Mouse (Mus musculus) brain, embryonic 14.5 days (tissue): Measurements from ENCODE around the gene Pdlim1. TPM values are rescaled to one million over a fixed set of nuclear protein-coding genes. Genes with fewer than 3 reads are reported as not detected.

Experiments
- DNase-seq: peaks from one replicate; pipeline ENCODE4 v3.0.0-alpha.2; 2011; ENCODE audit warnings: low read depth
- CTCF ChIP-seq: fragments of 200-500 bp; IDR thresholded peaks from 2 replicates; pipeline ENCODE4 v1.5.1; 2012; ENCODE audit warnings: inconsistent platforms, mild to moderate bottlenecking, moderate library complexity, borderline replicate concordance; ENCODE audit not compliant: insufficient read depth, insufficient read length; ENCODE audit errors: extremely low read depth
- POLR2A ChIP-seq: fragments of 200-500 bp; IDR thresholded peaks from 2 replicates; pipeline ENCODE4 v1.6.1; 2012; ENCODE audit warnings: mild to moderate bottlenecking, inconsistent platforms, borderline replicate concordance; ENCODE audit not compliant: poor library complexity, insufficient read depth, insufficient read length, severe bottlenecking; ENCODE audit errors: extremely low read depth
- polyA plus RNA-seq: library from polyadenylated mRNA; depleted of rRNA; stranded (reverse); fragments of >200 nt; gene quantifications from 2 replicates; pipeline ENCODE4 v1.2.3, GENCODE M21; 2012

Pdlim1 gene
- polyA plus RNA-seq, 1 experiment = 15.1 TPM

DNA sequence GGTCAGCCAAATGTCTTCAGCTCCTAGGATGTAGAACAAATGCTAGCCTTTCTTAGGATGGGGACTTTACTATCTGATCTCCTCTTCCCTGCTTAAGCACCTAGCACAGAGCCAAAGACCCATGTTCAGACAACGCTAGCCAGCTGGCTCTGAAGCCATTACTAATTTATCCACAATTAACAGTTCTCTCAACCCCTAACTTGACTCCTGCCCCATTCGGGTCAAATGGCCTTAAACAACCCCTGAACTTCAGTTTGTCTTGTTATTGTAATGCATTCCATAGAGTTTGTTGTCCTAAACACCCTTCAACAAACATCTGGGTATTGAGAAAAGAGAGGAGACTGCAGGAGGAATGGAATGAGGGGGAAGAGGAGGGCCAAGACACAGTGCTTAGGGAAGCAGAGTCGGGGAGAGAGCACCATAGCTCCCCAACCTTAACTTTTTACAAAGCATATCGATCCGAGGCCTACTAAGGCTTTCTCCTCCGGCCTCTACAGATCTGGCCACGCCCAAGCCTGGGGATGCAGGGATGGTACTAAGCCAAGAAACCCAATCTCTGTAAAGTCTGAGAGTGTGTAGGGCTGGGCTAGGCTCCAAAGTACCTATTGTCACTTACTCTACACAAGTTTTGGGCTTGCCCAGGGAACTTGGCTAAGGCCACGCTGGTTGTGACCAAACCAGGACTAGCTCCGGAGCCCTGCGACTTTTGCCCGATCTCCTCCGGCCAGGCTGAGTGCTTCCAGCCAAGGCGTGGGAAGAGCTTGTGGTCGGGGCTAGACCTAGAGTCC is 4.0 kb upstream of the Pdlim1 start:
- TF ChIP-seq POLR2A (no peak), CTCF (no peak)
- DNase-seq = no peak

DNA sequence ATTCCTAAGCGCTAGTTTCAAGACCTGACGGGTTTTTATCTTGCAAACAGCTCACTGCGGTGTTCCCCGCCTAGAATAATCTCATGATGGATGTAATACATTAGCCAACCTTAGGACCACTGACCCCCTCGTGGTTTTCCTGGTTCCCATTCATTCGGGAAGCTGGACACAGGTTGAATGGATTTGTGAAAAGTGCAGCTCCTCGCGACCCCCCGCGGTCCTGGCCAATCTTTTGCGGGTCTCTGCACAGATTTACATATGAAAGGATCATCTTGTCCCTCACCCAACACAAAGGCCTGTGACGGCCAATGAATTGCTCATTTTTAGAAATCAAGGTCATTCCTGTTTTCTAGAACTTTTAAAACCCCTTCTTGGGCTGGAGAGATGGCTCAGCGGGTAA is 1.0 kb upstream of the Pdlim1 start:
- TF ChIP-seq CTCF (no peak), POLR2A (no peak)
- DNase-seq = no peak

DNA sequence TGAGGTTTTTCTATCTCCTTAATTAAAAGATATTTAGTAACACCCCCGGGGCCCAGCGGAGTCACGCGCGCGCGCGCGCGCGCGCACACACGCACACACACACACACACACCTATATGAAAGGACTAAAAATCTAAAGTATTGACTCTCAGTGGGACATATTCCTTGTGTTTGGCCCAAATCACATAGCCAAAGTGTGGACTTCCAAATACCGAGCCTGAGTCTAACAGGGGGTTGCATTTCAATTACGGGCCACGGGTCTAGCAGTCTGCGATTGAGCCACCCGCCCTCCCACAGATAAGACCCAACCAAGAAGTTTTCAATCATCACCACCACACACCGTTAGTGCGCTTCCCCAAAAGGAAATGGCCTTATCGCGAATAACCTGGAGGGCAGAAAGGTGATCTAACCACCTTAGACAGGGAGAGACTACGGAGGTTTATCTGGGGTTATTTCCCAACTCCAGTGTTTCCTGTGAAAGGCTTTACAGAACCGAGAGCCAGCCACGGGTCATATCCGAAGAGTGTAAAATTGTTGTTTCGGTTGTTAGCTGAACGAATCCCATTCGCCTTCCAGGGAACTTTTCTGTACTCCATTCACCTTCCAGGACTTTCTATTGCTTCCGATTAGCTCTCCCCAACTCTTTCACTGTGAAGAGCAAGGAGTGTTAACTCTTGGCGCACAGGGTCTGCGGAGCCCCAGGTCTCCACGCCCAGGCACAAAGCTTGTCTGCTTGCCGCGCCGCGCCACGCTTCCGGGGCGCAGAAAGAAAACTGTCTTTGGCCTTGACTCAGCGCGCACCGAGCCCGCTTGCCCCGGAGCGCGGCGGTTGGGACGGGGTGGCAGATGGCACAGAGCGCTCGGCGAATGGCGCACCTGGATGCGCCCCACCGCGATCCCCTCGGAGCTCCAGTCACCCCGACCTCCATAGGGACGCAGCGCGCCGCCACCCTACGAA is 1.0 kb downstream of the Pdlim1 start:
- TF ChIP-seq CTCF = no peak
- TF ChIP-seq POLR2A = no peak
- peak; percentile 44 for DNase-seq

DNA sequence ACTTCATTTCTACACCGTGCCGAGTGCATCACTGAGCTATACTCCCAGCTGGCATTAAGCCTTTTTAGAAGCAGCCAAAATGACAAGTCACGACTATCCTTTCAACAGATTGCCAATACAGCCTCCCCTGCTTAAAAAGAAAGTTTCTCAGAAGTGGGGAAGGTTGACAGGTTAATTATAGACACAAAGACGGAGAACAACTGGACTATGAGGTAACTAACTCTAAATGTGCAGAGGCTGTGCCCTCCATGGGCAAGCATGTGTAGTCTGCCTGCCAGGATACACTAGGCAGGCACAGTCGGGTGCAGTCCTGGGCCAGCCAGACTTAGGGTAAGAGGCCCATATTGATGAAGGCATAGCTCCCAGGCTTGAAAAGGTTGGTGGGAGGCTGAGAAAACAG is 2.1 kb downstream of the Pdlim1 start:
- TF ChIP-seq POLR2A (no peak), CTCF (no peak)

DNA sequence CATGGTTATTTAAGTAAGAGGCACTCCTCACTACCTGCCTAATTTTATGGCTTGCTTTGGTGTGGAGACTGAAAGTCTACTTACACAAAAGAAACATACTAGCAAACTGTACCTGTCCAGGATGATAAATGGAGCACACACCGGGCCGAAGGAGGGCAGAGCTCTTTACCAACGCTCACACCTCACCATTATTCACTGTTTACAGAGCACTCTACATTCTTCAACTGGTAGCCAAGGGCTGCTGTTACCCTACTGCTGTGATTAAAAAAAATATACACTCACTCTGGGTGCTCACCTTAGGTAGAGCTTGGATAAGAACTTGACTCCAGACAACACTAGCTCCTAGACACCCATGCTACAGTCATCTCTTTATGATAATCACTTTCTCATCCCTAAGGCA is 3.1 kb downstream of the Pdlim1 start:
- TF ChIP-seq CTCF (no peak), POLR2A (no peak)

More for the DNA sequence above, 2.1 kb downstream of the Pdlim1 start:
- DNase-seq = peak; percentile 47

DNA sequence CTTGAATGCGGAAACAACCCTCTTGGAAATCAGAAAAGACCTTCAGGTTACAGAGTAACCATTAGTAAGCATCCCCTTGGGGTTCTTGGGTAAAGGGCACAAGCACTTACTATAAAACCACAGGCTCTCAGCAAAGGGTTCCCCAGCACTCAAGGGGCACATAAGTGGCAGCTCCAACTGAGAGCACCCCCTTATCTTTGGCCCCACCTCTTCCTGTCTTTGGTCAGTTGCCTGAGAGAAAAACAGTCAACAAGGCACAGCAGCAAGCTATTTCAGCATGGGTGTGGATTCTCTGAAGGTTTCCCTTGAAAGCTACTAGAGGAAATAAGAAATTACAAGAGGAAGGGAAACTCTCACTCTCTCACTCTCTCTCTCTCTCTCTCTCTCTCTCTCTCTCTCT is 4.3 kb downstream of the Pdlim1 start:
- TF ChIP-seq POLR2A (no peak), CTCF (no peak)
- DNase-seq = no peak

More for the DNA sequence above, 3.1 kb downstream of the Pdlim1 start:
- no peak for DNase-seq

DNA sequence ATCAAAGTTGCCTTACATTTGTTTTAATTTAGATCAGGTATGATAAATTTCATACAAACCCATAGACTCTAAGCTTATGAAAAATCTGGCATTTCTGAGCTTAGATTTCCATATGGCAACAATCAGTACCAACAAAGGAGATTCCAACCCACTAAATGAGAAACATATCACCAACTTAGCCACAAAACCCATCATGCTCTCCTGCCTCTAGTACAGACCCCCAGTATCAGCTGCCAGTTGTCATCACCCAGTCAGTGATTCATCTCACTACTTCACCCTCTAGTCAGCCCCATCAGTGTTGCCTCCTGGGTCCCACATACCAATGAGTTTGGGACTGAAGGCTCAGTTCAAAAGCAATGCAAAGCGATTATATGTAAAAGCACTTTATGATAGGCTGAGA is 12.2 kb downstream of the Pdlim1 start:
- no peak for TF ChIP-seq CTCF
- TF ChIP-seq POLR2A = no peak
- no peak for DNase-seq

DNA sequence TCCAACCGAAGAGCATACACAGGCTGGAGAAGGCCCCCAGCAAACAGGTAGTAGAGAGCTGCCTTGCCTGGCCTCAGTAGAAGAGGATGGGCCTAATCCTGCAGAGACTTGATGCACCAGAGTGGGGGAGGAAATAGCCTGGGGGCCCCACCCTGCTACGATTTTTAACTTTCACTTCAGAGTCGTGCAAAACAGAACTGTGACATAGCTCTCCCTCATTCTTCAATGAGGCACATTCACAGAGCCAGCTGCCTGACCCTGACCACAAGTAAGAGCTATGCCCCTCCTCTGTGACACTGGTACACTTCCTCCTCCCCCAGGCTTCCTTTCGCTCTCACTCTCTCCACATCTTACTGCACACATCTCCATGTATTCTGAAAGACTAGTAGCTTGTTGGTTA is 14.2 kb downstream of the Pdlim1 start:
- no peak for DNase-seq

DNA sequence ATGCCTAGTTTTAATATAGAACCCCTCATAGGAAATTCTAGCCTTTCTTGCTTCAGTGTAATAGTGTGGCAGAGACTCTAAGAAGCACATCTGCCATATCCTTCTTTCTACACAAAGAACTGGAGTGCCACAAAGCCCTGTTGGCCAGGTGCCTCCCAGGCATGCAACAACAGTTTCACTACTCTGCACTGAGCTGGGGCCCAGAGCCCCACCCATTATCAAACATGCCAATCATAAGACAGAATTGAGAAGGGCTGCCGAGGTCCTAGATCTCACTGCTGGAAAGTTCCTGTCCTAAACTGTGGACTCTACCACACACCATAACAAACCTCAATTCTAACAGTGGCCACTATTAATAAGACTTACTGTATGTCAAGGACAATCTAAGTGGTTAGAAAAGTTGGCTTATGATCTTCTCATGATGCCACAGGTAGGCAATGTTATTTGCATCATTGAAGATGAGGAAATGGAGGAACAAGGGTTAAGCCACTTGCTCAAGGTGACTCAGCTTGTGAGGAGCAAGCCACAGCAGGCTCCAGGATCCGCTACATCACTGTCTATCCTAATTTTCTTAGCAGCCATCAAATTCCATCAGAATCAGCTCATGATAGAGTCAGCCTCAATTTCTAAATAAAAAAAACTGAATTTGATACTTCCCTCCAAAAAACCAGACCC is 15.1 kb downstream of the Pdlim1 start:
- no peak for DNase-seq
- no peak for TF ChIP-seq POLR2A
- no peak for TF ChIP-seq CTCF

More for the DNA sequence above, 14.2 kb downstream of the Pdlim1 start:
- no peak for TF ChIP-seq POLR2A
- TF ChIP-seq CTCF = no peak

DNA sequence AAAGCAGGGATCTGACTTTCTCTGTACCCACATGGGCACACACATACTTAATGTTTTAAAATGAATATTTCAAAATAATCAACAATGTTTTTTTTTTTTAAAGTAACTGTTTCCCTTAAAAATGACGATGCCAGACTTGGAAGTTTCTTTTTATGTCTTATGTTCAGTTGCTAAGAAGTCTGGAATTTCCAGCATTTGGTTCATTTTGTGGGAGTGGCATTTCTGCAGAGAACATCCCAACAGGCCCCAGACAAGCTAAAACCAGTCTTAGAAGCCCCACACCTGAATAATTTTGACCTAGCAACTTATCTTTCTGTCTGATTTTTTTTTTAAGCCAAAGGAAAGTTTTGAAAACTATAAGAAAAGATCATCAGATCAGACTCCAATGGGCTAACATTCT is 16.1 kb downstream of the Pdlim1 start:
- no peak for DNase-seq
- TF ChIP-seq POLR2A (no peak), CTCF (no peak)

DNA sequence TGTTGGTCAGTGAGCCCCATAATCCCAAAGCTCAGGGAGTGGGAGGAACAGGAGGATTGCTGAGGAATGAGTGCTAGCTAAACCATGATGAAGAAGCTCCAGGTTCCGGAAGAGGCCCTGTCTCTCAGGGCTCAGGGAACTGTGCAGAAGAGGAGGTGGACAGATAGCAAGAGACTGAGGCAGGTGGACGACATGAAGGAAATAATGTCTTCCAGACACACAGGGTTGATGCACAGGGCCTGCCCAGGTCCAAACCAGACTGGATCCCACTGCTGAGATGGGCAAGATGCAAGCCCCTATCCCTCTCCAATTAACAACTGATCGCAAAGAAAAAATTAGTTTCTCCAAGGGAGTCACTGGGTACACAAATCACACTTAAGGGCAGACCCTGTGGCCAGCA is 16.9 kb downstream of the Pdlim1 start:
- no peak for TF ChIP-seq POLR2A
- no peak for TF ChIP-seq CTCF
- no peak for DNase-seq
